Mouse (Mus musculus): ENCODE measurements at regions not wholly inside any gene's neighbourhood (a gene's known extent, or its start where the extent isn't known, plus 50 kb on each side); places are given as distances from the start of the nearest gene placed in this dataset.

DNA sequence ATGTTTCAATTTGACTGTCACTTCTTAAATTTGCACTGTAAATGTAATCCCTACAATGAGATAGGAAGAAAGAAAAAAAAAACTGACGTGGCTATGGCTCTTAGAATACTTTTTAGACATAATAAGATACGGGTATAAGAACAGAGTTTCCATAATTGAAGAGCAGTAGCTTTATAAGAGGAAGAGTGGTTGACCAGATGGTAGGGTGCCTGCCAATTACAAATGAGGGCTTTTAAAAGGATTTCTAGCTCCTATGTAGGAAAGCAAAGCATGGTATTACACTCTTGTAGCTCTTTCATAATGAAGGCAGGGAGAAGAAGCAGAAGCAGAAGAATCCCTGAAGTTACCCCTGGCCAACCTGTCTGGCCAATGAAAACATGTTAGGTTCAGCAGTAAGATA lies 239.7 kb upstream of the Car10 start:
- TF ChIP-seq CTCF (IDR thresholded peaks at IDR 0.05; ENCODE audit: low read depth) (no peak), EP300 (IDR thresholded peaks at IDR 0.05; ENCODE audit: low read depth) (no peak)

Data from liver, postnatal 0 days (tissue).